Mouse (Mus musculus) left cerebral cortex, postnatal 10 days (tissue): ENCODE data around the gene Gjd3. TPM values are rescaled to one million over a fixed set of nuclear protein-coding genes. Genes with fewer than 3 reads are reported as not detected.
"Not testable (repeated sequence)": the region's sequence is repeated elsewhere in the genome, so short reads cannot be mapped to it uniquely, and the experiment has no call there.

Source experiments
- DNase-seq, 2 experiments: peaks; one replicate each; pipeline ENCODE4 v3.0.0; 2021 to 2022; ENCODE audit warnings: low spot score in 2 of 2, mixed read lengths in 1 of 2; ENCODE audit errors: extremely low spot score in 1 of 2
- intact Hi-C: fragments of 180-260 bp; cut with DNase I; formaldehyde crosslinking; loops from one replicate; pipeline ENCODE4 v1.15.1; 2025
- total RNA-seq, 2 experiments: library from RNA; stranded (reverse); gene quantifications; 2 replicates each; pipeline ENCODE4 v1.2.3; 2021

Gjd3 gene
- total RNA-seq, 2 experiments from 2014 or later: 4.1 to 5.1 TPM

GRCm38 (mm10) chr11:98939084-98939952 lies 43.5 kb downstream of the Gjd3 start:
- intact Hi-C loops: no loop called here
- no peak for DNase-seq

DNA sequence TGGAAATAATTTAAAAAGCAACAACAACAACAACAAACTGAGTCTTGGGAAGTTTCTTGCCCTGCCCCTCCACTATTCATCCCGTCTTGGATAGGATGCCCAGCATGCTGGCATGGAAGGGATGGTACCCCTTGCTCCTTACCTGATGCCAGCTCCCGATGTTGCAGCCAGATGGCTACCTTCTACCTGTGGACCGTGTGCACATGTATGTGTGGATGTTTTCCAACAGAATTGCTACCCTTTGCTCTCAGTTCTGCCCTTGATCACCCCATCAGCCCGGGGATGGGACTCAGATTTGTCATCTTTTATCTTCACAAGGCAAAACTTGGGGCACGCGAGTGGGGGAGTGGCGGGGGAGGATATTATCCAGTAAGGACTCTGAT lies 44.1 kb downstream of the Gjd3 start:
- DNase-seq: no peak
- intact Hi-C loops: no loop called here

- peak in 1 of 2 experiments; percentile 72 for DNase-seq
- intact Hi-C loops: no loop called here
These were observed 44.7 kb downstream of the Gjd3 start for GRCm38 (mm10) chr11:98937914-98938694.

GRCm38 (mm10) chr11:98937410-98937913 lies 45.4 kb downstream of the Gjd3 start:
- peak in 1 of 2 experiments; percentile 93 for DNase-seq
- intact Hi-C loops: no loop called here

- intact Hi-C loops: no loop called here
- DNase-seq: no peak
These were observed 46.0 kb downstream of the Gjd3 start for GRCm38 (mm10) chr11:98936606-98937409.

DNA sequence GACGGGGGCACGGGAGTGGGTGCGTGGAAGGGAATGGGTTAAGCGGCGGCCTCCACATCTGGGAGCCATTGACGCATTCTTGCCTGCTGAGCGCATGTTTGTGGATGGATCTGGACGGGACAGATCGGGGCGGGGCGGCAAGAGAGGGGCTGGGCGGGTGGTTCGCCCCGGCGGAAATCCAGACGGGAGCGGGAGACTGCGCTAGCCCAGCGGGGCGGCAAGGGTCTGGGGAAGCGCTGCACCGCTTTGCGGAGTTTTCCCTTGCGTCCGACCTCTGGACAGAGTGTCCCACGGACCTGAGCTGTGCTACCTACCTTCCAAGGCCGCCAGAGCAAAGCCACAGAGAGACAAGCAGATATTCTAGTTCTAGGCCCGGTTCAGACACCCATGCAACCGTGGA lies 46.6 kb downstream of the Gjd3 start:
- intact Hi-C loops: no loop called here
- DNase-seq: peak in 1 of 2 experiments; percentile 87

GRCm38 (mm10) chr11:98935123-98935522 lies 47.7 kb downstream of the Gjd3 start:
- intact Hi-C loops: no loop called here
- peak in 1 of 2 experiments; percentile 13 for DNase-seq

- DNase-seq: peak in 1 of 2 experiments; percentile 11
- intact Hi-C loops: no loop called here
These were observed 48.4 kb downstream of the Gjd3 start for GRCm38 (mm10) chr11:98934367-98934766.

DNA sequence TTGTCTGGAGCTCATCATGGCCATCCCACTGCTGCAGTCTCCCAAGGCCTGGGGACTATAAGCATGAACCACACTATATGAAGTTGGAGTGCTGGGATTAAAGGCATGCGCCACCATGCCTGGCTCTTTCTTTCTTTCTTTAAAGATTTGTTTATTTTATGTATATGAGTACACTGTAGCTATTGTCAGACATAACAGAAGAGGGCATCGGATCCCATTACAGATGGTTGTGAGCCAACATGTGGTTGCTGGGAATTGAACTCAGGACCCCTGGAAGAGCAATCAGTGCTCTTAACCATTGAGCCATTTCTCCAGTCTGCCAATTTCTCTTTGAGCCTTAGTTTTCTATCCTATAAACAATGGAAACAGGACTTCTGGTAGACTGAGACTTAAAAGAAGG lies 49.0 kb downstream of the Gjd3 start:
- DNase-seq, intact Hi-C loops: not testable (repeated sequence)

- DNase-seq: peak in 1 of 2 experiments; percentile 82
- intact Hi-C loops: no loop called here
These were observed 49.7 kb downstream of the Gjd3 start for GRCm38 (mm10) chr11:98933151-98933550.

GRCm38 (mm10) chr11:98932293-98933091 lies 50.3 kb downstream of the Gjd3 start:
- intact Hi-C loops: no loop called here
- DNase-seq: peak in 1 of 2 experiments; percentile 57

Other genes with a start within 250 kb of the Gjd3 start
- 1,000 to 10,000 TPM; 1,115 to 1,123 TPM for gene Thra, start 242.4 kb downstream of the Gjd3 start, total RNA-seq
- 10 to 100 TPM; 63.3 to 70.5 TPM for gene Nr1d1, start 207.7 kb downstream of the Gjd3 start, total RNA-seq
- gene Msl1, start 187.5 kb downstream of the Gjd3 start, total RNA-seq: 100 to 1,000 TPM; 162 to 177 TPM
- 10 to 100 TPM; 52.3 to 55.8 TPM for gene Casc3, start 178.1 kb downstream of the Gjd3 start, total RNA-seq
- 100 to 1,000 TPM; 121 to 122 TPM for gene Rapgefl1, start 146.2 kb downstream of the Gjd3 start, total RNA-seq
- 10 to 100 TPM; 28.5 to 29.6 TPM for gene Wipf2, start 119.4 kb downstream of the Gjd3 start, total RNA-seq
- under 1 TPM; 0.32 TPM for gene Cdc6, start 75.2 kb downstream of the Gjd3 start, total RNA-seq
- gene Rara, start 55.2 kb downstream of the Gjd3 start, total RNA-seq: 10 to 100 TPM; 16.6 to 16.9 TPM
- 10 to 100 TPM; 10.1 to 12.0 TPM for gene Top2a, start 41.2 kb upstream of the Gjd3 start, total RNA-seq
- gene Igfbp4, start 58.2 kb upstream of the Gjd3 start, total RNA-seq: 10 to 100 TPM; 78.1 to 83.3 TPM
- under 1 TPM in 1 of 2 experiments, not detected in 1; 0.51 TPM for gene Tns4, start 106.3 kb upstream of the Gjd3 start, total RNA-seq
- not detected for gene Ccr7, start 172.1 kb upstream of the Gjd3 start, total RNA-seq
- gene Smarce1, start 248.0 kb upstream of the Gjd3 start, total RNA-seq: 10 to 100 TPM; 73.7 to 83.7 TPM